Mouse (Mus musculus) thymus, postnatal 36 days (tissue): ENCODE results near the gene Tshz2.
"Not testable (repeated sequence)": the region's sequence is repeated elsewhere in the genome, so short reads cannot be mapped to it uniquely, and the experiment has no call there.

Experiments
- DNase-seq, 2 experiments: peaks; one replicate each; pipeline ENCODE4 v3.0.0; 2022; ENCODE audit warnings: mixed read lengths in 2 of 2

The Tshz2 gene

DNA sequence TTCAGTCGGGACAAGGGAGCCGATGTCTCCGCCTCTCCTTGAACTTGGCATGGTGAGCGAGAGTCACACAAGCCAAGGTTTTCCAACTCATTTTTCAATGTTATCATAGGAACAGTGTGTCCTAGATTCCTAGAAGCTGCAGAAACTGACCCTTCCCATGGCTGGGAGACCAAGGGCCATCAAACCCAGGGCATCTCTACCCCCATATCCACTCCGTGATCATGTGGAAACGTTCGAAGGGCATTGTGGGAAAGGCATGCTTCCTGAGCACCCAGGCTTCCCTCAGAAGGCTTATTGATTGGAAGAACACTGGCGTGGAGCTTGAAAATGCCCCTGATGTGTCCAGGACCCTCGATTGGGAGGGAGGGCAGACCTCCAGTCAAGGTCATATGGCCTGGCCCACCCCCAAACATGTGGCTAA, 188.2 kb downstream of the Tshz2 start:
- DNase-seq = no peak

DNA sequence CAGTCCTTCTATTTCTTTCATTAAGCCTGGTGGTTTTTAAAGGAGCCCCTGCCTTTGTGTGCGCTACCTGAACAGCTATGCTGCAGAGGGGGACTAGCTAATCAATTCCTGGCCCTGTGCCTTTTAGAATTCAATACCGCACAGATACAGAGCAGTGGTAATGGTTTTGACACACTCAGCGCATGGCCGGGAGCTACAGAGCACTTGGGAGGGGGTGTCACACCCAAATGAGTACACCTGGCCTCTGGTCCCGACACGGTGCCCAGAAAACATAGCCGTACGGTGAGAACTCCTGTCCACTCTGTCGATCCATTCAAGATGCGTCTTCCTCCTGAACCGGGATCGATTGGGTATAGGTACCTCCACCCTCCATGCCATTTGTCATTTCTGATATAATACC, 193.1 kb downstream of the Tshz2 start:
- DNase-seq = no peak

DNA sequence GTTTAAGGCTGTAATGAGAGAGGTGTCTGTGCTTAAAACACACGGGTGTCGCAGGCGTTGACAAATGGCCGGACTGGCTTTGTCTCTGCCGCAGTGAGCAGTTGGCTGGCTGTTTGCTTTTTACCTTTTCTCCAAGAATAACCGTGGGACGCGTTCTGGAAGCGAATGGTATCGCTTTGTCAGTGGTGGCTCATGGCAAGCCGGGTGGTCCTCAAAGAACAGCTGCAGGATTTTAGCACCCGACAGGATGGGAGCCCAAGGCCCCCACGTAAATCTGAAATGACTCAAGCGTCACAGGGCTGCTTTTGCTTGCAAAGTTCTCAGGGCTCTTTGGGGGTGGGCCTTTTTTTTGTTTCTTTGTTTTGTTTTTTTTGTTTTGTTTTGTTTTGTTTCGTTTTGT, 193.5 kb downstream of the Tshz2 start:
- DNase-seq = no peak

DNA sequence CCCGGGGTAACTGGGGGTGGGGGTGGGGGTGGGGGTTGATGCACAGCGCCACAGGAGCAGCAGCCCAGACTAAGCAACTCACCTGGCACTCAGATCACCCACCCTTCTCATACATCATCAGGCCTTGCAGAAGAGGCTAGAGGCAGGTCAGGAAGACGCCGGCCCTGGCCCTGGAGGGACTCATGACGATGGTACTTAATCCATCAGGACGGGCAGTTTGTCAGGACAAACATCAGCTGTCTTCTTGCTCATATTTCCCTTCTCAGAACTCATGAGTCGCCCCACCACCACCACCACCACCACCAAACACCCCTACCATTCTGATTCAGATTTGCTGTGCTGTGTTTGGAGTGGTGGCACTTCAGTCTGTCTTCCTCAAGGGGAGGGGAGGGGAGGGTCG, 194.0 kb downstream of the Tshz2 start:
- DNase-seq = no peak

DNA sequence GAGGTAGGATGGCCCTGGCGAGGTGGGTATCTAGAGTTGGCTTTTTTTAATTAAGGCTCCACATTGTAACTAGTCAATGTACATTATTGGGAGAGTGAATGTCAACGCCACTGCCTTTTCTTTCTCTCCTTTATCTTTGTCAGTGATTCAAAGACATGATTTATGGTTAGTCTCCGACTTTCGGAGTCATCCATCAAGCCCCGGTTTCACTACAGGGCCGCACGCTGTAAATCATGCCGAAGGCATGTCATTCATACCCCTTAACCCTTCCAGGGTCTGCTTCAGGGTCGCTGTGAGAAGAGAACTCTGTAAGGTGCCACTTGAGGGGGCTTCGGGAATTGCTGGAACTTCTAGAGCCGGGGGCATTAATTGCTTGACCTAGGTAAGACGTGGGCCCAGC, 199.4 kb downstream of the Tshz2 start:
- no peak for DNase-seq

DNA sequence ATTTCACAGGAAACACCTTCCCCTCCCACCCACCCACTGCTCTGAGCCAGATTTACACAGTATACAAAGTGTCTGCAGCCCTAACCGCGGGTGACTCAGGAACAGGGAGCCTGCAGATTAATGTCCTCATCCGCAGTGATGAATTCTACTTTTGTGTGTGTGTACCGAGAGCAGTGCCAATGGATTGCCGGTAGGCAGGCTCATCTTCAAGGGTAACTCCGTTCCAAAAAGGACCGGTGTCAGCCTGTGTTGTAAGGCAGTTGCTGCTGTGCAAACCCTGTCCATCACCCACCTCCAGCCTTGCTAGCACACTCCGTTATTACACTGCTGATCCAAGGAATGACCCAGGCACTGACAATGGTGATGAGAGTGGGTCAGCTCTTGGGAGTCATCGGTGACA, 200.8 kb downstream of the Tshz2 start:
- no peak for DNase-seq

DNA sequence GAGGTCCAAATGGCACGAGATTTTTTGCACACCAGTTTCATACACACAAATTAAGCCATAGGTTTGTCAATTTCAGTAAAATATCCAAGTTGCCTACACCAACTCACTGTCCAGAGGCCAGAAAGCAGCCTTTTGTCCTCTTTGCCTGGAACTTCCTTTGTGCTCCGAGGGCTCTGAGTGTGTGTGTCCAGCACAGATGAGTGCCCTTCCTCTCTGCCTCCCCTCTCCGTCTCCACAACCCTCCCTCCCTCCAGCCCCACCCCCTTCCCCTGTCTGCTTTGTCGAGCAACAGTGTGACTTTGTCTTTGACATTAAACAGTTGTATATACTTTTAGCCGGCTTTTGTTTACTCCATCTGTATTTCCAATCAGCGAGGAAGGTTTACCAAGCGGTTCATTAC, 201.8 kb downstream of the Tshz2 start:
- no peak for DNase-seq

DNA sequence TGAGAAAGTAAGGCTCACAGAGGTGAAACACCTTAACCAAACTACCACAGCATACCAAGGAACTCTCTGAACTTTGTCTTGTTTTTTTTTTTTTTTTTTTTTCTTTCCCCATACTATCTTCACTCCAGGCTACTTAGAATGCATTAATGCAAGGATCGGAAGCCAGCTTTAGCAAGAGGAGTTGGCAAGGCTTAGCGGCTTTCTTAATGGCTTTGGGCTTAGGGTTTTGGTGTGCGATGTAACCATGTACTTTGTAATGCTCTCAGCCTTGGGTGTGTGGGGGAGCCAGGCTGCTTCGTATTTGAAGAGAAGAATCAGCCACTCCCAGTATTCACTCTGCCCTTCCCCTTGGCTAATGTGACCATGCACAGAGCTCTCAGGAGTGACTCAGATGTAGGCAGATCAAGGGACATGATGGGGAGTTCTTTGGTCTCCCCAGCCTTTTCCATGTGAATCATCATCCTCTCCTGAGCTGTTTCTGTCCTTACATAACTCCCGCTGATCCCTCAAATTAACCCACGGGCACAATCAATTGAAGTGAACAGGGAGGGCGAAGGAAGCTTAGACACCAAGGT, 204.3 kb downstream of the Tshz2 start:
- no peak for DNase-seq

DNA sequence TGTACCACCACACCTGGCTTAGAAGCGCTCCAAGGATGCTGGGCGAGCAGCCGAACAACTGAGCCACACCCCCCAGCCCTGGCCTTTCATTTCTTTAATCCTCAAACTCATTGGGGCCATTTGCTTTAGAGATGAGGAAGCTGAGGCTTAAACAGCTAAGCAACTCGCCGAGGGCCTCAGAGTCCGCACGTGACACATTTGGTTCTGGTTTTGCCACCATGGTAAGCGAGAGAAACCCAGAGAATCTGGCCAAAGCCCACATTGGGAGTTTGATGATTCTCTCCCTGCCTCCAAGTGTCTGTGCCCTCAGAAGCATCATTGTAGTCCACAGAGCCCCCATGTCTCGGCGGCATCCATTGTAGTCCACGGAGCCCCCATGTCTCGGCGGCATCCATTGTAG, 205.7 kb downstream of the Tshz2 start:
- DNase-seq = no peak

DNA sequence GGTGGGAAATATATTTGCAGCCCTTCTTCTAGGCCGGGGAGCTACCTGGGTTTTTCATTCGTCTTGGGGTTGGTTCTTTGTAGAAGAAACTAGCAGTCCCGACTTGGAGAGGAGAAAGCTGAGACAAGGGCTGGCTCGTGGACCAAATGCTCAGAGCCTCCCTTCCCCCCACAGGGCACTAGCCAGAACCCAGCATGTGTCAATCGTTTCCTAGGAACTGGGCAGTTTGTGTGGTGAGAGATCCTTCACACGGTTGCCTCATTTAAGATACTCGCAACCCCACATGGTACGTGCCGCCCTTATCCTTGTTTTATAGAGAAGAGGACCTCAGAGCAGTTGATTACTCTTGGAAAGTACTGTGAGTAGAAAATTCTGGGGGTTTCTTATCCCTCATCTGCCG, 208.6 kb downstream of the Tshz2 start:
- DNase-seq = no peak

DNA sequence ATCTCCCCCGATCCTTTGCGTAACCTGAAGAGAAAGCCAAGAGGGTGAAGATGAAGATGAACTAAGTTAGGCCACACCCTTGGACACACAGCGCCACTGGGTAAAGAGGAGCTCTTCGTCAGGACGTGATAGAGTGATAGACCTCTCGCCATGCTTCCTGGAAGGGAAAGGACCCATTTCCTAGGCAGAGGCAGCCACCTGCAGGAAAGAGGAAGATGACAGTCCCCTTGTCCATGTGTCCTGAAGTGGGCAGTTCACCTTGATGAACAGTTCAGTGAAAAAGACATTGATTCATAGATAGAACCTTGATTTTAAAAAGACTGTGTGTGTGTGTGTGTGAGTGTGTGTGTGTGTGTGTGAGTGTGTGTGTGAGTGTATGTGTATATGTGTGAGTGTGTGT, 209.7 kb downstream of the Tshz2 start:
- DNase-seq = no peak

DNA sequence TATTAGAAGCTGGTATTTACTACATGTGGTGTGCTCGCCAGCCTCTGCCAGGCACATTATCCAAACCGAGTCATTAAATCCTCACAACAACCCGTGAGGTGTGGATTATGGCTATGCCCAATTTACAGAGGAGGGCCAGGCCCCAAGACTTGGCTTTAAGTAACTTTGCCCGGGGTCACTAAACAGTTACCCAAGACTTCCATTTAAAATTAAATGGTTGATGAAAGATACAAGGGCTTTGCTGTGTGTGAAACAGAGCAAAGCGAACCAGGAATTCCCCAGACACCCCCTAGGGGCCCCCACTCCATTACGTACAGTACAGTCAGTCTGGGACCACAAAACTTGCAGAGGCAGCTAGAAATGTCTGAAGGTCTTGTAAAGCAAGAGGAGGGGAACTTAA, 210.7 kb downstream of the Tshz2 start:
- DNase-seq = no peak

DNA sequence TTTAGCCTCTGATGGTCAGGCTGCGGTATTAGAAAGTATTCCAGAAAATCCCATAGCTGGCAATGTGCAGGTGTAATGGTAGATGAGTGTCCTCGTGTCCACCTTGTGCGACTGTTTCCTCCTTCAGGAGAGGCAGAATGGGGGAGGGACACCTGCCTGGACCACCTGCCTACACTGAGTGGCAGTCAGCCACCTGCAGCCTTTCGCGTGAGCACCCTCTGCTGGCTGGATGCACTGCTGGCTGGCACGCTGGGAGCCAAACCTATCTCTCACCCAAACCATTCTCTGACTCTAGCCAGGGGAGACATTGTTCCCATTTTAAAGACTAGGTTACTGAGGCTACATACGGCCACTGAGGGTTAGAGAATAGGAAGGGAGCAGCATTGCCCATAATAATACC, 216.3 kb downstream of the Tshz2 start:
- DNase-seq = peak; percentile 59 to 61

DNA sequence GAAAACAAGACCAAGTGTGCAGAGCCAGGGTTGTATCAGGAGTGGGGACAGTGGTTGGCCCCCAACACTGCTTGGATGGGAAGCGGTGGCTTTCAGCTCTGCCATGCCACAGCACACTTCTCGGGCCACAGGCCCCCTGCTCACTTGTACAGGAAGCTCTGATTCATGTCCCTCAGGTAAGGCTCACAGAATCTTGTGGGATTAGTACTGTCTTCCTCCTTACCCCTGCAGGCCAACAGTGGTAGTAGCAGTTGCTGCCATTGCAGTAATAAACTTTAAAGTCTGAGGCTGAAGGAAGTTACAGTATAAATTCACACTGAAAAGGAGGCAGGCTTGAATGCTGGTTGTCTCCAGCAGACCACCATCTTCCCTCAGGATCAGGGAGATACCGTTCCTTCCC, 216.7 kb downstream of the Tshz2 start:
- no peak for DNase-seq

DNA sequence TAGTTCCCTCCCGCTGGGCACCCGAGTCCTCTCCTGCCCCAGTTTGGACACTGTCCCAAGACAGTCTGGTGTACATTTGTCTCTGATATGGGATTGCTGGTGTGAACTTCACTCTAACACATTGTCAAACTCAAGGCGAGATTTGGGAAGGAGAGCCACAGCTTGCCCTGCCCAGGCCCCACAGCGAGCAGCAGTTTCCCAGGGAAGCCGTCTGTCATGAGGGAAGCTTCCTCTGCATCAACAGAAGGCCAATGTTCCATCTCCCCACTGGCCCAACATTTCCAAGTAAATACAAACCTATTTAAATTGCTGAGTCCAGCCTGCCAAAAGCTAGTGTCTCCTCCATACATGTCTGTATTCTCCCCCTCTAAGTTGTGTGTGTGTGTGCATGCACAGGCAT, 218.8 kb downstream of the Tshz2 start:
- DNase-seq = no peak

DNA sequence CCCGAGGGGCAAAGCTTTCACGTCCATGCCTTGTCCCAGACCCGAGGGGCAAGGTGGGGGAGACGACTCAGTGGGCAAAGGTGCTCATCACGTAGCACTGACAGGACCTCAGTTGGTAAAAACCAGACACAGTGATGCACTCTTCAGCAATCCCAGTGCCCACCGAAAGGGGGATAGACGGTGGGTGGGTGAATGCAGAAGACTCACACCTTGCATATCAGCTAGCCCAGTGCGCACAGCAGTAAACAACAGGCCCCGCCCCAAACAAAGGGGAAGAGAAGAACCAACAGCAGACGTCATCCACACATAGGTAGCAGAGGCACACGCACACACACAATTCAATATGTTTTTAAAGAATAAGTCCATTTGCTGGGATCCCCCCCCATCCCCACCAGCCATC, 221.7 kb downstream of the Tshz2 start:
- DNase-seq = no peak

DNA sequence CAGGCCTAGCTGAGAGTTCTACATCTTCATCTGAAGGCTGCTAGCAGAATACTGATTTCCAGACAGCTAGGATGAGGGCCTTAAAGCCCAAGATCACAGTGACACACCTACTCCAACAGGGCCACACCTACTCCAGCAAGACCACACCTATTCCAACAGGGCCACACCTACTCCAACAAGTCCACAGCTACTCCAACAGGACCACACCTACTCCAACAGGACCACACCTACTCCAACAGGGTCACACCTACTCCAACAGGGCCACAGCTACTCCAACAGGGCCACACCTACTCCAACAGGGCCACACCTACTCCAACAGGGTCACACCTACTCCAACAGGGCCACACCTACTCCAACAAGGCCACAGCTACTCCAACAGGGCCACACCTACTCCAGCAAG, 224.2 kb downstream of the Tshz2 start:
- DNase-seq = not testable (repeated sequence)

DNA sequence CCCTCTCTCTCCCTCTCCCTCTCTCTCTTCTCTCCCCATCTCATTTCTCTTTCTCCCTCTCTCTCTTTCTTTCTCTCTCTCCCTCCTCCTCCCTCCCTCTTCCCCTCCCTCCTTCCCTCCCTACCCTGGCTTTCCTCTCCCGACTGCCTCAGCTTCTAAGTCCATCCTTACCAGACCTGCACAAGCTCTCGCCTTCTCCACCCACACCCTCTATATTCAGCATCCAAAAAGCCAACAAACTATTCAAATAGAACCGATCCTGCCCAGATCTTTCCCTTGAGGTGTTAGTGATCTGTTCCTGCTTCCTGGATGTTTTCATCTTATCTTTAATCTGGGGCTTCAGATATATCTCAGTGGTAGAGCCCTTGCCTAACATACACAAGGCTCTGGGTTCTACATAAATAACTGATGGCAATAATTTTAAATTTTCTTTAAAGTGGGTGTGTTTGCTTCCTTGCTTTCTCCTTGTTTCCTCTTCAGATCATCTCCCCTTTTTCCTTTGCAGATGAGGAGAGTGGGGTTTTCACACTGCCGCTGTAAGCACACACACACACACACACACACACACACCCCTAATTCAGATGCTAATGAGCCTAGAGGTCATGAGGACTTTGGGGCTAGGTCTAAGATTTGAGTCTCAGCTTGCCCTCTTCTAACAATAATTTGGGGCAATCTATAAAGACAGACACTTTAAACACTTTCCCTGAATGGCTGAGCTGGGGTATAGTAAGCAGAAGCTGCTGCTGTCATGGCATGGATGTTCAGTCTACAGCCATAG, 226.5 kb downstream of the Tshz2 start:
- DNase-seq = no peak

DNA sequence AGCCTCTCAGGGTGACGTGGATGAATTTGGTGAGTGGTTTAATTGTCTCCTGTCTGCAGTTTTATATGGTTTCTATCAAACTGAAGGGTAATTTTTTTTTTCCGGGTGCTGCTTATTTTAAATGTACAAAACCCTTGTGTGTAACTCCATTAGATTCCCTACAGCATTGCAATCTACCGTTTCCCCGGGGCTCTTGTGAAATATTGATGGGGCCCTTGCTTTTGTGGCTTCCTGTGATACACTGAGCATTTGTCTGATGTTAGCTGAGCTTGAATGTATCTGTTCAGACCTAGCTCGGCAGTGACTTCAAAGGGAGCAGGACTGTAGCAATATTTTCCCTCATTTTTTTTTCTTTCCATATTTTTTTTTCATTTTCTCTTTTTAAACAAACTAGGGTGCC, 228.1 kb downstream of the Tshz2 start:
- no peak for DNase-seq

DNA sequence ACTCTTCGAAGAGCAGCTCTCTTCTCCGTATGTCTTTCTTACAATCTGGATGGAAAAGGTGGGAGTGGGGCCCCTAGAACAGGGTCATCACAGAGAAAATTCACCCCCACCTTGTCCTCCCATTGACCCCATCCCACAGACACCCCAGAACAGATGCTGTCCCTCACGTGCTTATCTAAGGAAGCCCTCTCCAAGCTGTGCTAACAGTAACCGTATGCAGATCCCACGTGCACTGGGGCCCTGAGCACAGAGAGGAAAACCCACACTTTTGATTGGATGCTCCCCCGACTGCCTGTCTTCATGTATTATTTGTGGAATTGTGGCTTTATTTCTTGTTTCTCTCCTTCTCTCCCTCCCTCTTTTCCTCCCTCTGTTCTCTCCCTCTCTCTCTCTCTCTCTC, 229.9 kb downstream of the Tshz2 start:
- no peak for DNase-seq

DNA sequence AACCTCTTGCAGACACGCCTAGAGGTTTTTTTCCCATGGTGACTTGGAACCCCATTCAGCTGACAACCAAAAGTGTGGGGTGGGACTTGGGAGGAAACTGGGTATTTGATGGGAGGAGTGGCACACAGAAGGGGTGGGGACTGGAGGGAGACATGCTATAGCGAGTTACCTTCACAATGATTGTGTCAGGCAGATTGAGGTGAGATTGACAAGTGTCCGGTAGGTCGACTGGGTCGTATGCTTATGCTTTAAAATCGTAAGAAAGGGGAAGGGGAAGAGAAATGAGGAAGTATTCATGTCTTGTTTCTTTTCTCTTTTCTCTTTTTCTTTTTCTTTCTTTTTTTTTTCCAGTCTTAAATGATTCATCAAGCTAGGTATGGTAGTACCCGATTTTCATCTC, 236.7 kb downstream of the Tshz2 start:
- no peak for DNase-seq

DNA sequence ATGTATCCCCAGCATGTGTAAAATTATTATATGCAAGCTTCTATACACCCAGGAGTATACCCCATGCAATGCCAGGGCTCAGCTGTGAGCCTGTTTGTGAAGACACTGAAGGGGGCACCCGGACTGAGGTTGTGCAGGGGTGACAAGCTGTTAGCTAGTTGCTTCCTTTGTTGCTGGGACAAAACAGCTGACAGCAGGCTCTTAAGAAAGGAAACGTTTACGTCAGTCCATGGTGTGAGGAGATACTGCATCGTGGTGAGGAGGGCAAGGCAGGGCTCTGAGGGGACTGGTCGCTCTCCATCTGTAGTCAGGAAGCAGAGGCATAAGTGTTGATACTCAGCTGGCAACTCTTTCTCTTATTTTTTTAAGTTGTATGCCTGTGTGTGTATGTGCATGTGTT, 237.7 kb downstream of the Tshz2 start:
- DNase-seq = no peak

DNA sequence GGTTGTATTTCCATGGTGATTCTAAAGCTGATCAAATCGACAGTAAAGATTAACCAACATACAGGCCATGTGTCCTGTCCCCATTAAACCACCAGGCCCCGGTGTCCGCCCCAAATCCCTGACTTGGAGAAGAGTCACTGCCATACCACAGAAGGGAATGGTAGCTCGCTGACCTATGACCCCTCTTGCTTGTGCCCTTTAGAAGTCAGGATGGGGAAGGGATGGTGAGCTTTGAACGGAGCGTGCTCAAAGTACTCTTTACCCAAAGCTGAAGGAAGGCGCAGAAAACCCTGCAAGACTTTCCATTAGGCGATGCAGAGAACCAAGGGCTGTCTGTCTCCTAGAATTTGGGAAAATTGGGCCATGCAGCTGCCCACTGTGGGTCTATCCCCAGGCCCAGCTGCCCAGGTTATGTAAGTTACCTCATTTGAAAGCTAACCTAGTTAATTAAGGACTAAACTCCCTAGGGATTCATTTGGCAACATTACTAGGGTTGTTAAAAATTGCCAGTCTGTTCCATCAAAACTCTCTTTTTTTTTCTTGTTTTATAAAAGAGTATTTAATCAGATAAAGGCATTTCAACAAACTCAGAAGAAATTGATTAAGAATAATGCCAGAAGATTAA, 238.7 kb downstream of the Tshz2 start:
- no peak for DNase-seq

DNA sequence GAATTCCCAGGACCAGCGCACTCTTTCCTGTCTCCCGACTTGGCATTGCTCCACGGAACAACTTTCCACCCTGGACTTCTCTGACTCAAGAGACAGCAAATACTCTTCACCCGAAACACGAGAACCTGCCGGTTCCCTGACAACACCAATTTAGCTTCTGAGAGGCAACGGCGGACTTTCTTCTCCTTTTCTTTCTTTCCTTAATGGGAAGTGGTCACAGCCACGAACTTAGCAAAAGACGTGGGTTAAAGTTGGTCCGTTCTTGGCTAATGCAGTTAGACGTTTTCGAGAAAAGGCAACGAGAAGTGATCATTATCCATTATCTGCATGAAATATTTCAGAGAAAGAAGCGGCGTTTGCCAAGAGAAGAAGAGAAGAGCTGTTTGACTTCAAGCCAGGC, 240.6 kb downstream of the Tshz2 start:
- no peak for DNase-seq

DNA sequence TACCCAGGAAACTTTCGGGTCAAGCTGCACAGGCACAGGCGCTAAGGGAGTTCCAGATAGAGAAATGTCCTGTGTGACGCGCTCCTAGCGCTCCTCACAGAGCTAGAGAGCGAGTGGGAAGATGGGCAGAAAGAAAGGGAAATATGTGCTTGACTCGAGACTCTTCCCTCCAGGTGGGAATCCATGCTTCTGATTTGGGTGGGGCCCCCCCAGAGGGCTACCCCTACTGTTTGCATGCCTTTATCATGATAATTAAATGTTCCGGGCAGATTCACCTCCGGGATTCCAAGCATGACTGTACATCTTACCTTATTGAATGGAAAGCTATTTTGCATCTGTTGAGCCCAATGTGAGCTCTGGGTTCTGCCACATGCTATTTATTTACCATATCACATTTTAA, 255.1 kb downstream of the Tshz2 start:
- DNase-seq = no peak
